Mouse (Mus musculus) splenic B cell, adult 2 months (primary cell): ENCODE measurements around the gene Foxg1.

Experiments
- DNase-seq: peaks from one replicate; pipeline ENCODE4 v3.0.0-alpha.2; 2011; ENCODE audit warnings: low read depth, low spot score
- H3K27me3 ChIP-seq: 2 replicates; pipeline ENCODE4 v1.6.1; 2012; ENCODE audit warnings: mild to moderate bottlenecking, low read length, moderate library complexity, mixed read lengths; ENCODE audit not compliant: control insufficient read depth, poor library complexity, insufficient read depth, severe bottlenecking
- H3K36me3 ChIP-seq: 2 replicates; pipeline ENCODE4 v1.6.1; 2012; ENCODE audit warnings: mild to moderate bottlenecking, low read length, moderate library complexity, mixed read lengths; ENCODE audit not compliant: control insufficient read depth, poor library complexity, insufficient read depth, severe bottlenecking

Foxg1 gene

DNA sequence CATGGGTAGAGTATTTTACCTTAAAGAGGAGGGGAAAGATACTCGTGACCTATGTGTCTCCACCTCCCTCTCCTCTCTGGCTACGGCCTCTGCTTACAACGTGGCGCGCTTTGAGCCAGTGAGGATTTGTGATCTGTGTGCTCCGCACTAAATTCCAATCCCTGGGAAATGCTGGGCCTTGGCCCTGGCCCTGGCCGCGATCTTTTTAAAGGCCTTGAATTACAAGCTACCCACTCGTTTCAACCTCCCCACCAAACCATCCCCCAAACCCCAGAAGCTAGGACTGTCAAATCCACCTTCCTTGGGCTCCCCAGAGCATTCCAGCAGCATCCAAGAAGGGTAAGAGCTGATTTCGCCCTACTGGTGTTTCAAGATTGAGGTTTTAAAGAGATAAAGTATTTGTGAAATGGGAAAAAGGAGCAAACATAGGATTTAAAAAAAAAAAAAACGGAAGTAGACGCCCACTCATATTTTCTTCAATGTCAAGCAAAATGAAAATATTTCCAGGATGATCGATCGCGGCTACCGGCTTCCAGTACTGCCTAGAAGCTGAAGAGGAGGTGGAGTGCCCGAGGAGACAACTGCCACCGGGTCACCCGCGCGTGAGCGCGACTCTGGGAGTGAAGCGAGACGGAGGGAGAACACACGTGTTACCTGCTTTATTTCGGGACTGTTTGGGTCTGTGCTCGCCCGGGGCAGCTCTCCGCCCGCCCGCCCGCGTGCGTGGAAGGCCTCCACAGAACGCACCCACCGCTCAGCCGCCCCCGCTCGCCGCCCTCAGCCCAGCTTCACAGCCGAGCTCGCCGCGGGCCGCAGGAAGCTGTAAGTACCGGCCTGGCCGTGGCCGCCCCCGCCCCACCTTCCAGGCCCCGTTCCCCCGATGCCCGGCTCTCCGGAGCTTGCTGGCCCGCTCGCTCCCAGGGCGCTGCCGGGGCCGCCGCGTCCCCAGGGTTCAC lies at the start of gene Foxg1:
TSS of gene Foxg1 (plus strand) at position 96 of the 956 bp plus-strand sequence.
- no peak for DNase-seq
- no peaks in the 10 kb centered on the region for H3K27me3 ChIP-seq
- no peaks in the 10 kb centered on the region for H3K36me3 ChIP-seq

DNA sequence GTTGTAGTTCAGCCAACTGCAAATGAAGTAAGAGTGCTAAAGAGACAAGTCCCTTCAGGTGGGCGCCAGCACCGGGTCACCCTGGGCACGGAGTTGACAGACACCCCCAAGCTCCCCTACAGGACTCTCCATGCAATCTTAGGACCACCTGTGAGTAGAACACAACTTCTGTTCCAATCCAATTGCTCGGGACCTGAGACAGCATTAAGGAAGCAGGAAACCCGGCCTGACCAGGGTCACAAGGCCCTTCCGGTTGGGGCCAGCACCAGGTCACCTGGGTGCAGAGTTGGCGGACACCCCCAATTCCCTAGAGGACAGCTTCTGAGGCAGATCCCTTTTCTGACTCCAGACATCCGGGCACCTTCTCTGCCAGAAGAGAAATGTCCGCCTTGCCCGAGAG lies 32.8 kb upstream of the Foxg1 start:
- Histone ChIP-seq H3K27me3 (no peaks in the 10 kb centered on the region), H3K36me3 (no peaks in the 10 kb centered on the region)
- DNase-seq = no peak

- H3K27me3 ChIP-seq = no peaks in the 10 kb centered on the region
- no peak for DNase-seq
- H3K36me3 ChIP-seq = no peaks in the 10 kb centered on the region
Observed at GRCm38 (mm10) chr12:49368931-49369330, 13.5 kb upstream of the Foxg1 start.

DNA sequence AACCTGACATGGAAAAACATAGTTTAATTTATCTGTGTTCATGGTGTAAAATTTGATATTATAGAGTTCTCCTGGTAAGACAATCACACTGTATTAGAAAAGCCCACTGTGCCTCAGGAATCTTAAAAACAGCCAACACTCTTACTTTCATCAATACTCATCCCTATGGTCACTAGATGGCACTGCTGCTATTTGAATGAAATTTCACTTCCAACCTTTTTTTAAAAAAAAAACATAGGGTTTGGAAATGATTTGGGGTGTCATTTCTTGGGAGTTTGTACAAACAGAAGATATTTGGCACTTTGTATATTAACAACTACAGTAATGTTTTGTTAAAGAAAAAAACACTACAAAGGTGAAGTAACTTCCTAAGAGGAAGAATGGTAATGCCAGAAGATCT lies 10.3 kb upstream of the Foxg1 start:
- no peak for DNase-seq
- H3K36me3 ChIP-seq = no peaks in the 10 kb centered on the region
- no peaks in the 10 kb centered on the region for H3K27me3 ChIP-seq

- DNase-seq = no peak
- no peaks in the 10 kb centered on the region for H3K27me3 ChIP-seq
- H3K36me3 ChIP-seq = no peaks in the 10 kb centered on the region
Observed at GRCm38 (mm10) chr12:49373176-49373575, 9.3 kb upstream of the Foxg1 start.

DNA sequence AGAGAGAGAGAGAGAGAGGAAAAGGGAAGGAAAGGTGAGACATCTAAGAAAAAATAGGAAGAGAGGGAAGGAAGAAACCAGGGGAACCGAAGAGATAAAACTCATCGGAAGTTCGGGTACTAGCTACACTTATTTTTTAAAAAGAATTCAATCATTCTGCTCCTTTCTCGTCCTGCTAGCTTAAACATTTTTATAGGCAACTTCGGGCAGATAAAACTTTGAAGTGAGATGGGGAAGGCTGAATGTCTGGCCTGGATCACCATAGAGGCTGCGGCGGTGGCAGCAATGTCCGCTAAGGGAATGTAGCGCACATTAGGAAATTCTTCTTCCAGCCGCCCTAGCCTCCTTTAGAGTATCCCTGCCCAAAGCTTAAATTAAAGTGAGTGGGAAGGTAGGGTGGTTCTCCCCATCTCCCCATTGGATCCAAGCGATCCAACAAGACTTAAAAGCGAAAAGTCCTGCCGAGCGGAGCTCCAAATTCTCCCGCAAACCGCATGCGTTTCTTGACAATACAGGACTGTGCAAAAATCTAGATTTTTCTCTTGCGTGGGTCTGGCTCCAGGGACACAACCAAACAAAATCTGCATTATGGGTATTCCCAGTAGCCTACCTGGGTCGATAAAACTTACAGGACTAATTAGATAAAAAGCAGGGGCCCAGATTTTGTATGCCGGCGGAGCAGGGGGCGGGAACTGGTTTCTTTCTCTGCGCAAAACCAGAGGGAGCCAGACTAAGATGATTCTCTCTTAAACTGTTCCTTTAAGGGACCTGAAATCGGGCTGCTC lies 8.4 kb upstream of the Foxg1 start:
- Histone ChIP-seq H3K27me3 (no peaks in the 10 kb centered on the region), H3K36me3 (no peaks in the 10 kb centered on the region)
- no peak for DNase-seq

DNA sequence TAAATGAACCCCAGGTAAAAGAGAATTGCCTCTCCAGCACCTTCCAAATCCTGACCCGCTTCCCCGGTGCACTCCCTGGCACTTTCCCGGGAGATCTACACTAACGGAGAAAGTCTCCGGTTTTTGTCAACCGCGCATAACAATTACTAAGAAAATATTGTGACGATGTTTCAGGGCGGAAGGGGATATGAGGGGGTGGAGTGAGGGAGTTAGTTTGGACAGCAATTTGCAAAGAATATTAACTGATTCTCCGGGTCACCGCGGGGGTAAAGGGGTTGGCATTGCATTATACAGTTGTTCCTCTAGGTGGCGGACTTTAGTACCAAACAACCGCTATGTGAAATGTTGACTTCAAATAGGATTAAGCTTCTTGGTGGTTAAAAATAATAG lies 7.9 kb upstream of the Foxg1 start:
- no peaks in the 10 kb centered on the region for H3K27me3 ChIP-seq
- no peak for DNase-seq
- no peaks in the 10 kb centered on the region for H3K36me3 ChIP-seq

- Histone ChIP-seq H3K36me3 (no peaks in the 10 kb centered on the region), H3K27me3 (no peaks in the 10 kb centered on the region)
- no peak for DNase-seq
Observed at GRCm38 (mm10) chr12:49375427-49376317, 6.8 kb upstream of the Foxg1 start.

GRCm38 (mm10) chr12:49376318-49376992 lies 6.0 kb upstream of the Foxg1 start:
- no peak for DNase-seq

GRCm38 (mm10) chr12:49377281-49377970 lies 5.0 kb upstream of the Foxg1 start:
- no peak for DNase-seq
- Histone ChIP-seq H3K36me3 (no peaks in the 10 kb centered on the region), H3K27me3 (no peaks in the 10 kb centered on the region)

More at GRCm38 (mm10) chr12:49376318-49376992, 6.0 kb upstream of the Foxg1 start:
- Histone ChIP-seq H3K36me3 (no peaks in the 10 kb centered on the region), H3K27me3 (no peaks in the 10 kb centered on the region)

DNA sequence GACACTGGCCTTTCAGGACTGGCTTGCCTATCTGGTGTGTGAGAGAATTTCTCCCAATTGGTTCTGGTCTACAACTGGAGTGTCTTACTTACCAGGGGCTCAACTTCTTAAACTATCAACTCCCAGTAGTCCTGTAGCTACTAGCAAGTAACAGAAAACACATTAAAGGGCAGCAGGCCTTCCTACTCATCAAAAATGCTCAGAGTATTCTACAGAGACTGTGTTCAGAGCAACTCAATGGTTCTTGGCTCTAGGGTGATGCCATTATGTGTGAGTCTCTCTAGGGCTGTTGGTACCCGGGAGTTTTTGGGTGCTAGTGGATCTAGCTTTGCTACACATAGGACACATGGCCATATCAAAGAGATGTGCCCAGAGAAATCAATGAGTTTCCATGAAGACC lies 3.5 kb upstream of the Foxg1 start:
- H3K36me3 ChIP-seq = no peaks in the 10 kb centered on the region
- H3K27me3 ChIP-seq = no peaks in the 10 kb centered on the region
- no peak for DNase-seq

- Histone ChIP-seq H3K27me3 (no peaks in the 10 kb centered on the region), H3K36me3 (no peaks in the 10 kb centered on the region)
- no peak for DNase-seq
Observed at GRCm38 (mm10) chr12:49379446-49379845, 3.0 kb upstream of the Foxg1 start.

GRCm38 (mm10) chr12:49380442-49380841 lies 2.0 kb upstream of the Foxg1 start:
- no peak for DNase-seq
- Histone ChIP-seq H3K27me3 (no peaks in the 10 kb centered on the region), H3K36me3 (no peaks in the 10 kb centered on the region)
